Mouse (Mus musculus) embryonic facial prominence, embryonic 11.5 days (tissue): ENCODE data around the gene Fam122c. TPM values are rescaled to one million over a fixed set of nuclear protein-coding genes. Genes with fewer than 3 reads are reported as not detected.
A peak's percentile ranks its signal among the peaks of the same experiment; 100 is the strongest.

Source experiments
- ATAC-seq: fragments of 200-750 bp; cut with Nextera tagmentation; replicated peaks from 2 replicates; pipeline ENCODE4 v1.8.0; 2017; ENCODE audit warnings: low read depth; ENCODE audit not compliant: insufficient number of reproducible peaks, low FRiP score, low TSS enrichment
- DNase-seq: peaks from one replicate; pipeline ENCODE4 v3.0.0-alpha.2; 2015; ENCODE audit warnings: low spot score
- H3K27ac ChIP-seq: fragments of 300-500 bp; sonication (generic); replicated peaks from 2 replicates; pipeline ENCODE4 v1.5.1; 2014; ENCODE audit warnings: mild to moderate bottlenecking, low read depth, low read length, control low read depth
- H3K27me3 ChIP-seq: fragments of 300-500 bp; sonication (generic); 2 replicates; pipeline ENCODE4 v1.6.1; 2014; ENCODE audit warnings: mild to moderate bottlenecking, low read length, moderate library complexity, mixed read lengths; ENCODE audit not compliant: control insufficient read depth, insufficient read depth
- H3K36me3 ChIP-seq: fragments of 300-500 bp; sonication (generic); replicated peaks from 2 replicates; pipeline ENCODE4 v1.6.1; 2014; ENCODE audit warnings: low read depth, mild to moderate bottlenecking, low read length, moderate library complexity, mixed read lengths; ENCODE audit not compliant: control insufficient read depth, insufficient read depth
- H3K4me1 ChIP-seq: fragments of 300-500 bp; sonication (generic); 2 replicates; pipeline ENCODE4 v1.6.1; 2014; ENCODE audit warnings: low read length, mixed read lengths; ENCODE audit not compliant: control insufficient read depth, insufficient read depth
- H3K4me2 ChIP-seq: fragments of 300-500 bp; sonication (generic); 2 replicates; pipeline ENCODE4 v1.6.1; 2014; ENCODE audit warnings: low read depth, mild to moderate bottlenecking, control low read depth, low read length, moderate library complexity
- H3K4me3 ChIP-seq: fragments of 300-500 bp; sonication (generic); 2 replicates; pipeline ENCODE4 v1.5.1; 2014; ENCODE audit warnings: low read depth, low read length, control low read depth
- H3K9ac ChIP-seq: fragments of 300-500 bp; sonication (generic); replicated peaks from 2 replicates; pipeline ENCODE4 v1.6.1; 2014; ENCODE audit warnings: mild to moderate bottlenecking, control low read depth, low read length
- H3K9me3 ChIP-seq: fragments of 300-500 bp; sonication (generic); replicated peaks from 2 replicates; pipeline ENCODE4 v1.6.1; 2016; ENCODE audit warnings: mild to moderate bottlenecking, low read length, inconsistent platforms, mixed read lengths; ENCODE audit not compliant: control insufficient read depth
- WGBS: fragments of 180-500 bp; shearing (Covaris S2); extraction: QIAGEN DNeasy Blood & Tissue Kit; methylation state at CpG from one replicate; pipeline ENCODE4 v1.1.7; 2014; 5-methylcytosine and 5-hydroxymethylcytosine counted together
- polyA plus RNA-seq: library from polyadenylated mRNA; unstranded; fragments of >200 nt; fragmentation: Nextera tagmentation; extraction: Ambion mirVana; gene quantifications from 2 replicates; pipeline ENCODE4 v1.2.1, GENCODE M21; 2014

Fam122c gene
- polyA plus RNA-seq: not detected in 2 replicates

DNA sequence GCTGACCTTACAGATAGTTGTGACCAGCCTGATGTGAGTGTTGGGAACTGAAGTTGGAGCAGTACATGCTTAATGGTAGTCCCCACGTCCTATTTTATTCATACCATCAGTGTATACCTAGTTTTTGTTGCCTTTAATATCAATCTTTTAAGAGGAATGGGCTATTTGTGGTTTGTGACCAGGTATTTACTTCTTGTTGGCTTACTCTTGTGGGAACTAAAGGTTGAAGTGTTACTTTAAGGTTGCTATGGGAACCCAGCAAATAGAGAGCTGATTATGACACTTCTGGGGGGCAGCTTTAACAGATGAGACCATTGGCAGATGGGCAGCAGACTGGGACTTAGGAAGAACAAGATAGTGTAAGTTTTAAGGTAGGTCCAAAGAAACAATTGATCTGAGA, at the start of gene Fam122c:
Fam122c (plus strand) TSS at position 301 of the 400 bp plus-strand sequence.
- no peaks in the 10 kb centered on the region for H3K36me3 ChIP-seq
- no peaks in the 10 kb centered on the region for H3K27me3 ChIP-seq
- H3K4me2 ChIP-seq: no peak within 1 kb of the TSS
- no peak within 1 kb of the TSS for H3K27ac ChIP-seq
- no peak within 1 kb of the TSS for H3K9ac ChIP-seq
- H3K4me3 ChIP-seq: no peak within 1 kb of the TSS
- 38% methylated on average over 1 of the region's 1 CpGs for WGBS
- DNase-seq: no peak
- no peaks in the 10 kb centered on the region for H3K4me1 ChIP-seq
- H3K9me3 ChIP-seq: no peaks in the 10 kb centered on the region
- no peak for ATAC-seq

- Histone ChIP-seq H3K4me3 (no peak overlapping the region), H3K9ac (no peak overlapping the region), H3K27me3 (no peaks in the 10 kb centered on the region), H3K36me3 (no peaks in the 10 kb centered on the region), H3K9me3 (no peaks in the 10 kb centered on the region), H3K4me2 (no peak overlapping the region), H3K27ac (no peak overlapping the region), H3K4me1 (no peaks in the 10 kb centered on the region)
- 59% methylated on average over 6 of the region's 6 CpGs for WGBS
- DNase-seq: no peak
- ATAC-seq: no peak
Measured at GRCm38 (mm10) chrX:53224353-53224944, 48.8 kb upstream of the Fam122c start.

- no peaks in the 10 kb centered on the region for H3K4me1 ChIP-seq
- no peaks in the 10 kb centered on the region for H3K27me3 ChIP-seq
- H3K4me3 ChIP-seq: no peak overlapping the region
- ATAC-seq (no peak), DNase-seq (peak; percentile 27)
- H3K36me3 ChIP-seq: no peaks in the 10 kb centered on the region
- 0 out of 2 replicates have a peak overlapping the region, but pooled peaks have one; percentile 31 for H3K27ac ChIP-seq
- H3K4me2 ChIP-seq: peak overlapping the region; percentile 31; the same call in 1 of the 2 replicates
- WGBS: 38% methylated on average over 13 of the region's 13 CpGs
- H3K9ac ChIP-seq: peak overlapping the region; percentile 39; the same call in 1 of the 2 replicates
- no peaks in the 10 kb centered on the region for H3K9me3 ChIP-seq
Measured at GRCm38 (mm10) chrX:53231965-53232364, 41.3 kb upstream of the Fam122c start.

GRCm38 (mm10) chrX:53233689-53234088, 39.5 kb upstream of the Fam122c start:
- Histone ChIP-seq H3K9me3 (no peaks in the 10 kb centered on the region), H3K27ac (no peak overlapping the region), H3K36me3 (no peaks in the 10 kb centered on the region), H3K4me1 (no peaks in the 10 kb centered on the region), H3K9ac (no peak overlapping the region), H3K4me2 (no peak overlapping the region), H3K4me3 (no peak overlapping the region), H3K27me3 (no peaks in the 10 kb centered on the region)
- peak; percentile 67 for DNase-seq
- 23% methylated on average over 3 of the region's 4 CpGs for WGBS
- no peak for ATAC-seq

GRCm38 (mm10) chrX:53236404-53236803, 36.8 kb upstream of the Fam122c start:
- no peak overlapping the region for H3K4me3 ChIP-seq
- WGBS: 57% methylated on average over 7 of the region's 7 CpGs
- no peak overlapping the region for H3K4me2 ChIP-seq
- ATAC-seq (no peak), DNase-seq (no peak)
- no peak overlapping the region for H3K27ac ChIP-seq
- no peaks in the 10 kb centered on the region for H3K27me3 ChIP-seq
- no peak overlapping the region for H3K9ac ChIP-seq
- H3K9me3 ChIP-seq: no peaks in the 10 kb centered on the region
- no peaks in the 10 kb centered on the region for H3K36me3 ChIP-seq
- no peaks in the 10 kb centered on the region for H3K4me1 ChIP-seq

GRCm38 (mm10) chrX:53237971-53238370, 35.3 kb upstream of the Fam122c start:
- no peak overlapping the region for H3K9ac ChIP-seq
- no peak overlapping the region for H3K27ac ChIP-seq
- no peak overlapping the region for H3K4me3 ChIP-seq
- WGBS: 13% methylated on average over 2 of the region's 2 CpGs
- no peaks in the 10 kb centered on the region for H3K4me1 ChIP-seq
- H3K36me3 ChIP-seq: no peaks in the 10 kb centered on the region
- H3K4me2 ChIP-seq: no peak overlapping the region
- no peaks in the 10 kb centered on the region for H3K27me3 ChIP-seq
- ATAC-seq: no peak
- no peak for DNase-seq
- no peaks in the 10 kb centered on the region for H3K9me3 ChIP-seq

- no peak within 1 kb of the TSS for H3K27ac ChIP-seq
- H3K36me3 ChIP-seq: no peaks in the 10 kb centered on the region
- no peaks in the 10 kb centered on the region for H3K9me3 ChIP-seq
- no peak within 1 kb of the TSS for H3K4me2 ChIP-seq
- no peak for DNase-seq
- no peak for ATAC-seq
- no peaks in the 10 kb centered on the region for H3K4me1 ChIP-seq
- 69% methylated on average over 4 of the region's 4 CpGs for WGBS
- no peak within 1 kb of the TSS for H3K9ac ChIP-seq
- no peak within 1 kb of the TSS for H3K4me3 ChIP-seq
- no peaks in the 10 kb centered on the region for H3K27me3 ChIP-seq
Measured at GRCm38 (mm10) chrX:53240011-53240410, 33.2 kb upstream of the Fam122c start, which contains the start of gene Plac1. Gene Plac1, minus strand, starts transcription at chrX:53240111.

- Histone ChIP-seq H3K36me3 (no peaks in the 10 kb centered on the region), H3K27me3 (no peaks in the 10 kb centered on the region), H3K9me3 (no peaks in the 10 kb centered on the region), H3K4me1 (no peaks in the 10 kb centered on the region), H3K27ac (no peak overlapping the region), H3K4me2 (no peak overlapping the region), H3K4me3 (no peak overlapping the region), H3K9ac (no peak overlapping the region)
- DNase-seq (peak; percentile 42), ATAC-seq (no peak)
Measured at GRCm38 (mm10) chrX:53255195-53255594, 18.0 kb upstream of the Fam122c start.
